Mouse (Mus musculus) megakaryocyte, embryonic 14.5 days (primary cell): ENCODE measurements around the gene Lrrc3c.

ENCODE experiments used
- FLI1 ChIP-seq: IDR thresholded peaks from 2 replicates; pipeline ENCODE4 v1.6.1; 2012; ENCODE audit warnings: low read length, inconsistent platforms, mixed read lengths
- GATA1 ChIP-seq: IDR thresholded peaks from 3 replicates; pipeline ENCODE4 v1.6.1; 2012; ENCODE audit warnings: mixed read lengths, low read length, inconsistent platforms, borderline replicate concordance

DNA sequence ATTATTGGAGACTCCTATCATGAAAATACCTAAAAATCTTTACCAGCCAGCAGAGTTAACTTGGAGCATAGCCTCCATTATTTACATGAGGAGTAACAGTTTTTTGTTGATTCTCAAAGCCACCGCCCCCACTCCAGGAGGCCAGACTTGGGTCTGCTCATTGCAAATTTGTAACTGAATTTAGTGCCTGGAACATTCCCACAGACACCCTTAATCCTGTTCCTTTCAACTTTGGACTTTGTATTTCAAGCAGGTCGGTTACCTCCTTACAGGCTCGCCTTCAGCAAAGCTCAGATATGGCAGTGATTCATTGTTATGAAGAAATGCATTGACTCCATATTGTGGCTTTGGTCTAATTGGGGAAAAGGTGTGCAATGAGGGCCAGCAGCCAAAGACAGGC is 46.7 kb downstream of the Lrrc3c start:
- TF ChIP-seq GATA1: no peak
- no peak for TF ChIP-seq FLI1
